12 mouse cellular contexts compared by ENCODE assay signal in the genomic region with DNA sequence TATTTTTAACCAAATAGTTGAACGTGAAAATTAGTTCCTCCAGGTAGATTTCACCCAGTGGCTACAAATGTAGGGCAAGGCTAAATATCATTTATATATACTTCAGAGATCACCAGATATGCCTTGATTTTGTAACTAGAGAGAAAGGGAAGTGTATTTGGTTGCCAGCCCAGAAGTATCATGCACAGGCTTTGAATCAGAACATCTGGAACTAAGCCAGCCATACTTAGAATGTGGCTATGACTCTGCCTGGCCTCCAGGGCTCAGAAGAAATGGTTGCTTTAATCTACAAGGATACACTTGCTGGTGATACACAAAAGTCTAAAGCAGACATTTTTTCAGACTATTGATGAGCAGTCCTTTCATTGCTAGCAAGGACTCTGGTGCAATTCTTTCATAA.
A peak's percentile ranks its signal among the peaks of the same experiment; 100 is the strongest.
DNase-seq lines count a peak whose midpoint lies in the region; ATAC-seq and TF ChIP-seq lines count a peak whose summit lies in the region.
"Had no signal": no experiment of that assay in that cellular context is flagged by ENCODE, and none has a peak within 500 bp of the region (broad histone marks: within the 10 kb centered on the region; RNA-seq: fewer than 3 reads in every experiment).

No protein-coding gene starts in this region.

- no peak overlapping the region for H3K4me2 ChIP-seq in hindbrain, postnatal 0 days (ENCODE audit: low read depth, low read length)
- H3K4me2 ChIP-seq in hindbrain, embryonic 12.5 days (replicated peaks): no peak overlapping the region
- H3K4me2 ChIP-seq: limb, embryonic 12.5 days; lung, embryonic 15.5 days; neural tube, embryonic 12.5 days had no signal

- 80% methylated on average over 1 of the region's 1 CpGs for WGBS in hindbrain, postnatal 0 days
- WGBS in hindbrain, embryonic 12.5 days: 84% methylated on average over 1 of the region's 1 CpGs

- H3K27ac ChIP-seq in hindbrain, postnatal 0 days: no peak overlapping the region
- H3K27ac ChIP-seq in hindbrain, embryonic 12.5 days: no peak overlapping the region
- H3K27ac ChIP-seq: limb, embryonic 12.5 days; lung, embryonic 15.5 days; neural tube, embryonic 12.5 days had no signal

- no peak overlapping the region for H3K9ac ChIP-seq in hindbrain, postnatal 0 days (replicated peaks; ENCODE audit: low read length)
- H3K9ac ChIP-seq in hindbrain, embryonic 12.5 days: no peak overlapping the region
- H3K9ac ChIP-seq: limb, embryonic 12.5 days; lung, embryonic 15.5 days; neural tube, embryonic 12.5 days had no signal

- peaks cover 8% of the 10 kb centered on the region for H3K4me1 ChIP-seq in hindbrain, postnatal 0 days (ENCODE audit: insufficient read depth, low read length)
- H3K4me1 ChIP-seq in hindbrain, embryonic 12.5 days: 0 out of 2 replicates have a peak, but pooled peaks cover 2% of the 10 kb centered on the region
- H3K4me1 ChIP-seq: neural tube, embryonic 12.5 days had no signal

- DNase-seq in adrenal gland, adult 8-10 months: peak; percentile 42
- DNase-seq in adrenal gland, postnatal 4 days (ENCODE audit: low spot score in 2 of 2): no peak
- DNase-seq in hindbrain, postnatal 0 days (ENCODE audit: low spot score): peak; percentile 55
- peak; percentile 34 for DNase-seq in lung, postnatal 25 days (ENCODE audit: low spot score)
- DNase-seq in lung, postnatal 10 days: no peak
- no peak for DNase-seq in thymus, postnatal 25 days
- no peak for DNase-seq in urinary bladder, postnatal 10 days (ENCODE audit: low spot score)
- DNase-seq: heart, adult 11 months had no signal

- no peak for ATAC-seq in hindbrain, postnatal 0 days
- ATAC-seq in hindbrain, embryonic 12.5 days (ENCODE audit: low FRiP score): no peak

- no peaks in the 10 kb centered on the region for H3K9me3 ChIP-seq in hindbrain, postnatal 0 days (ENCODE audit: low read length)
- no peaks in the 10 kb centered on the region for H3K9me3 ChIP-seq in hindbrain, embryonic 12.5 days (replicated peaks)
- H3K9me3 ChIP-seq: limb, embryonic 12.5 days; lung, embryonic 15.5 days; neural tube, embryonic 12.5 days had no signal

- H3K36me3 ChIP-seq in hindbrain, postnatal 0 days (ENCODE audit: insufficient read depth, low read length): no peaks in the 10 kb centered on the region
- H3K36me3 ChIP-seq in hindbrain, embryonic 12.5 days: no peaks in the 10 kb centered on the region
- H3K36me3 ChIP-seq: limb, embryonic 12.5 days; lung, embryonic 15.5 days; neural tube, embryonic 12.5 days had no signal

- no peak overlapping the region for H3K4me3 ChIP-seq in hindbrain, postnatal 0 days (ENCODE audit: low read length)
- H3K4me3 ChIP-seq in hindbrain, embryonic 12.5 days: no peak overlapping the region
- H3K4me3 ChIP-seq: limb, embryonic 12.5 days; lung, embryonic 15.5 days; neural tube, embryonic 12.5 days had no signal

- no peak for TF ChIP-seq CTCF in hindbrain, postnatal 0 days (IDR thresholded peaks at IDR 0.05; ENCODE audit: low read depth)

- no peaks in the 10 kb centered on the region for H3K27me3 ChIP-seq in hindbrain, postnatal 0 days (ENCODE audit: insufficient read depth, low read length)
- H3K27me3 ChIP-seq in hindbrain, embryonic 12.5 days: no peaks in the 10 kb centered on the region
- H3K27me3 ChIP-seq: limb, embryonic 12.5 days; lung, embryonic 15.5 days; neural tube, embryonic 12.5 days had no signal

Comparison
In these comparisons a context has a peak if more than half of its experiments do, and no peak if none do; other contexts are left out.
1. DNase-seq: peak in adrenal gland, adult 8-10 months (single experiment), hindbrain, postnatal 0 days (single experiment) and lung, postnatal 25 days (single experiment); none in adrenal gland, postnatal 4 days (0 of 2), lung, postnatal 10 days (single experiment), thymus, postnatal 25 days (single experiment) and urinary bladder, postnatal 10 days (single experiment).